Mouse (Mus musculus) skeletal muscle tissue, adult 2 months (tissue): ENCODE results near the gene Fars2.
A peak's percentile ranks its signal among the peaks of the same experiment; 100 is the strongest.

ENCODE experiments used
- DNase-seq: peaks from one replicate; pipeline ENCODE4 v3.0.0-alpha.2; 2012; ENCODE audit warnings: low read depth, low spot score

Gene Fars2

DNA sequence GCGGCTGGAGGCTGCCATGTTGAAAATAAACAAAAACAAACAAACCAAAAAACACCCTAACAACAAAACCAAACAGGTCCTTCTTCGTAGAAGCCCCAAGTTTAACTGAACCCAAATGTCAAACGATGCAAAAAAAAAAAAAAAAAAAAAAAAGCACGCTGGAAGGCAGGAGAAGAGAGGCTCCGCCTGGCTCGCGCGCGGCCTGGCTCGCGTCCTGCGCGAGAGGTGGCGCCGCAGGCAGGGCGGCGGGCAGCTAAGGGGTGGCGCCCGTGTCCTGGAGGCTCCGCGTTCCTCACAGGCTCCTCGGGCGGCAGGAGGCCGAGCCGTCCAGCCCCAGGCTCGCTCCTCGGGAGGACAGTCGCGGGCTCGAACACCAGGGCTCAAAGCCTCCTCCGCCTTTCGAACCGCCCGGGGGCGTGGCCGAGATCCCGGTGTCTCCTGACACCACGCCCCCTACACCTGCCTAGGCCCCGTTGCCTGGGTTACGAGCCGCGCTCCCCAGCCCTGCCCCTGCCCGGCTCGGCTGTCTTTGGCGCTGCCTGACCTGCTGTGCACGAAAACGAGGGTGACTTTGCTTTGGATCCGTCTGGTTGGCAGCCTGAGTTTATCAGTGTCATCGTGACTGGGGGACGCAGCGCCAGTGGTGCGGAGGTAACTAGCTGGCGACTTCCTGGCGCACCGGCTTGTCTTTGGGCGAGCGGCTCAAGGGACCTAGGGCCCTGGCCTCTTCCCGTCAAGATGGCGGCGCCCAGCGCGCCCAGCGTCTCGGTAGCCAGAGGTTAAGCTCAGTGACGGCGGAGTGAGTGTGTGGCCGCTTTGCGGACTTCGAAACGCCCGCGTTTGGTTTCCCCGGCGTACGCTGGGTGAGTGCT, at the start of gene Fars2, which contains the start of gene Lyrm4:
Gene Fars2 (plus strand): TSS at position 270 of the 872 bp plus-strand sequence.
Gene Lyrm4 (minus strand): TSS at position 384 of the 872 bp plus-strand sequence.
- peak; percentile 93 for DNase-seq

DNA sequence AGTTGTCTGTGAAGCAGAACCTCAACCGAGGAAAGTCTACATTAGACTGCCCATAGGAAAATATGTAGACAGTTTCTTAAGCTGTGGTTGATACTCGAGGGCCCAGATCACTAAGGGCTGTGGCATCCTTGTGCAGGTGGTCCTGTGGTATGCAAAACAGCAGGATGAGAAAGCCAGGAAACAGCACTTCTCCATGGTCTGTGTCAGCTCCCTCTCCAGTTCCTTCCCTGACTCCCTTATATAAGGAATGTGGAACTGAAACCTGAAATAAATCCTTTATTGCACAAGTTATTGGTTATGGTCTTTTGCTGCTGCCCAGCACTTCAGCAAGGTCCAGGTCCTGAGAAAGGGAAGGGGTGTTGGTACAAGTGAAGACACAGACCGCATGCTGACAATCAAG, 42.7 kb upstream of the Fars2 start:
- DNase-seq = no peak

DNA sequence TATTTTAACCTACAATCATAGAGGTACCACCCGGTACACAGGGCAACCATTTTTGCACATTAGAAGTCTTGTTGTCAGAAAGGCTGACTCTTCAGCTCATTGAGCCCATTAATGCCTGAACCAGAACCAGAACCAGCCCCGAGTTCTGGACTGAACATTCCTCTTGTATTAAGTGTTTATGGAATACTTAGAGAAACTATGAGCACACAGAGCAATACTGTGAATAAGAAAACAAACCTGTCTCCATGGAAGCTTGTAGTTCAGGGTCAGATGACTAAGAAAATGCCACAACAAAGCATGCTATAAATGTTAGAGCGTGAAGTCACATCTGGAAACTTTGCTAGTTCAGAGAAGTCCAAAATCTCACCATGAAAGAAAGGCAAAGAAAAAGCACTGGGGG, 35.6 kb upstream of the Fars2 start:
- no peak for DNase-seq

DNA sequence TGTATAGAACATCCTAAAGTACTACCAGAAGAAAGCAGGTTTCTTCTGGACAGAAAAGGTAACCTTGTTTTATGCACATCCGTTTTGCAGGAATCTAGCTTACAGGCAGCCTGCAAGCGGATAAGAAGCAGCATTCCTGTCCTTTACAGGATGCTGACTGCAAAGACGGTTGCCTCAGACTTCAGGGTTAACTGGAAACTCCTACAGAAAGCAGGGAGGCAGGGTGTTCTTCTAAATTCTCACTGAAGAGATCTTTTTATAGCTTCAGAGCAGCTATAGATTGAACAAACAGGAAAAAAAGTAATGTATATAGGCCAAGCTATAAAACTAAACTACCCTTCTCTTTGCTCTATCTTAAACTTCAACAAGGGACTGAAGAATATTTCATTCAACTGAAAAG, 32.5 kb upstream of the Fars2 start:
- no peak for DNase-seq

DNA sequence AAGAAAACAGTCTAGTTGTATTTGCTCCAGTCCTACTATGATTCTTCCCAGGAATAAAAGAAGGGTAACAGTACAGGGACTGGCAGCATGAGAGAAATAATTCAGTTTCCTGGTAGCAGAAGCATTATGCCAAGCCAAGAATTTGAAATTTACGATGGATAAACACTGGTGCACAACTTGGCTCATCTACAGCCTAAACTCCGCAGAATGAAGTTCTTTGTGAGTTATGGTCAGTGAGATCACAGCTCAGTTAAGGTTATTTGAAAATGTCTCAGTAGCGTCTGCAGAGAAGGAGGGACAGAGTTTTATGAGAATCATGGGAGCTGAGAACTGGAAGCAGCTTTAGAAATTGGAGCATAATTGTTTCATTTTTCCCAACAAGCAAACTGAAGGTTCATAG, 31.2 kb upstream of the Fars2 start:
- peak; percentile 7 for DNase-seq

DNA sequence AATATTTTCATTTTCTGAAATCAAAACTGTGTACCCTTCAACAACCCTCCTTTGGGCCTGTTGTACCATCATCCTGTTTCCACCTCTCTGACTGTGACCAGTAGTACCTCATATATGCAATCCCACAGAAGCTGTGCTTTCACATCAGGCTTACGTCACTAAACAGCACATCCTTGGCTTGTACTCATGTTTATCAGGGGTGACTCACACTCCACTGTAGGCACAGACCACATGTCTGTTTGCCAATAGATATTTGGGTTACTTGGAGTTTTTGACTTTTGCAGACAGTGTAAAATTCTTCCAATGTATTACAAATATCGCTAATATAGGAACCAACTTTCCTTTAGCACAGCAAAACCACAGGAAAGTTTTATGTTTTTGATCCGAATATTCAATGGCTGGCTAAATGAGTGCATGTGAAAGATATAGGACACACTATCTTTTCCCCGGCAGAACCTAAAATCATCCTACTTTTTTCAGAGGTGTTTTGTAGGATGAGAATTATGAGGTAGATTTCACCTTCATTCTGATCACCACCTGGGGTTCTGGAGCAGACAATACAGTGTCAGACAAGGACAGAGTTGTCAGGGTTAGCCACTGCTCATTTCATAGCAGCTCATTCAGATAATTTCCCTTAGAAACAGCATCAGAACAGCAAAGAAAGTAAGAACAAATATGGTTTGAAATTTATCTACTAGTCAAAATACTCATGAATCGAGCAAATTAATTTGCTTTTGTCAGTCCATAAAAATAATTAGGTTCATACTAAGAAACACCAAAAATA, 30.4 kb upstream of the Fars2 start:
- peak; percentile 18 for DNase-seq

DNA sequence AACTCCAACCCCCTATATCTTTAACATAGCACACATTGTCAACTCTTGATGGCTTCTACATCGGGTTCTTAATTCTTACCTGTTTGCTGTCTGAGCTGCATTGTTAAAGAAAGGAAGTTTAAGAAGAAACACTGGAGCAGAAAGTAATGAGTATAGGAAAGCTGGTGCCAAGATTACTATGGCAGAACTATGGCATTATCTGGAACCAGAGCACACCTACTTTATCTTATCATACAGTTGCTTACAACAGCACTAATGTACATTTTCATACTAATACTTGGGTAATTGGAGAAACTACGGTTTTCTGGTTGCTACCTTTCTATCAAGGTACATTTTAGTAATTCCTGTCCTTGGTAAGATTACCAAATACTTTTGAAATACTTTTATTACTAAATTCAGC, 29.8 kb upstream of the Fars2 start:
- no peak for DNase-seq

DNA sequence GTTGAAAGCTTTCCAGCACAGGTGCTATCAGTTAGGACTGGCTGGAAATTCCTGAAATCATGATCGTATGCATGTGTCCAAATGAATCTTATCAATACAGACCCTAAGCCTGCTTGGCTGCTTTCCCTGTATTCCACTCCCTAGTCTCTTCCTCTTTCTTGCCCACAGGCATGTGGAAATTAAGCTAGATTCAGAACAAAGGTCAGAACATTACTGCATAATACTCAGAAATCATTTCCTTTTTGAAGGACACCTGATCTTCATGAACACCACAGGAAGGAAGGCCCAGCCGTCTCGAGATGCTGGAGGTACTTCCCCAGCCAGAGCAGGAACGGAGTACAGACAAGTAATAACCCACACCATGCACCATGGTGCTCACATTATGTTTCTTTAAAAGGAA, 29.0 kb upstream of the Fars2 start:
- no peak for DNase-seq

DNA sequence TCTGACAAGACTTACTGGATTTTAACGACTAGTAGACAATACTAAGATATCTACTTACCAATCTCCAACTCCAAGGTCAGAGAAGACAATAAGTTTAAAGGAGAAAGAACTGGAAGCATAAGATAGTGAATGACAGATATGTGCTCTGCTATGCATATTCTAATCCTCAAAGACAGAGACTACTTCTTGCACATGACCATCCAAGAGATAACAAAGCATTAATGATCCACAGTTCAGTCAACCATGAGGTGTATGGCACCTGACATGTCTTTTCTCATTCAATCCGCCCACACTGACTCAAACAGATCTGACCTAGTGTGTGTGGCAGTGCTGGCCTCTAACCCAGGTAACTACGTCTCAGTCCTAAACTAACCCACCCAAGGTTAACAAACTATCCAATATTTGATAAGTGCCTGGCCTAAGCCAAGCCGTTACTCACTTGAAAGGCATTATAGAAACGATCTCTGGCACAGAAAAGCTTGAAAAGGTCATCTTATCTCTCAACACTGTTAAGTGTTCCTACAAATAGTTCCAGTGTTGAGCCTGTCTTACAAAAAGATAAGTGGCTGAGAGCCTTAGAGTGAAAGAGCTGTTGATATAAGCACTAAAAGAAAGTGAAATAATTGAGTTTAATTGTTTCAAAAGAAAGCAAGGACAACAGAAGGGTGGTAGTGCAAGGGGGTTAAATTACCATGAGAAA, 20.4 kb upstream of the Fars2 start:
- DNase-seq = no peak

DNA sequence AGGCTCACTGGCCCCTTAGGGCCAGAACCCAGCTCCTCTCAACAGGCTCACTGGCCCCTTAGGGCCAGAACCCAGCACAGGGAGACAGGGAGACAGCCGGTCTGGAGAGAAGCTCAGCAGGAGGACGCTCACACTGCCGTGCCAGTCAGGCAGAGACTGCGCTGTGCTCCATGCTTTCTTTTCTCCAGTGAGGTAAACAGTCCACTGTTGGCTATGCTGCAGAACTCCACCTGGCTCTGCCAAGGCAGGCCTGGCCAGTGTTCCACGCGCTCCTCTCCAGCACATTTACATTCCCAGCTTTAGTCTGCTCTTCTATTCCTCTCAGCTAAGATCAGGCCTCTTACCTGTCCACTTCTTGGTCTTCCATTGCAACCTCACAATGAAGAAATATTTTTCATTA, 11.6 kb upstream of the Fars2 start:
- DNase-seq = peak; percentile 10

DNA sequence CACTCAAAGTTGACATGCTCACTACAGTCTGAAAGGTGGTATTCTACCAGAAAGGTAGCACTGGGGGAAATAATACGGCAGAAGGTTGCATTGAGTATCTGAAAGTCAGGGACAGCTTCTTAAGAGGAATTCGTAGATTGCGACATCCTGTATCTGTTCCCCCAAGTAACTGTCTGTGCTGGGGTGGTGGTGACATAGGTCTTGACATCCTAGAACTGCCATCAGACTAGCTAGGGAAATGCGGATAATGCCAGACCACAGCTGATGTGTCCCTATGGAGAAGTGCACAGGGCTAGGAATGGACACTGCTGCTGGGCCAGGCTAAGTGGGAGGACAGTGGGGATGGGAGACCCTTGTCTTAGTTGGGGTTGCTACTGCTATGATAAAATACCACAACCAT, 8.7 kb upstream of the Fars2 start:
- no peak for DNase-seq

DNA sequence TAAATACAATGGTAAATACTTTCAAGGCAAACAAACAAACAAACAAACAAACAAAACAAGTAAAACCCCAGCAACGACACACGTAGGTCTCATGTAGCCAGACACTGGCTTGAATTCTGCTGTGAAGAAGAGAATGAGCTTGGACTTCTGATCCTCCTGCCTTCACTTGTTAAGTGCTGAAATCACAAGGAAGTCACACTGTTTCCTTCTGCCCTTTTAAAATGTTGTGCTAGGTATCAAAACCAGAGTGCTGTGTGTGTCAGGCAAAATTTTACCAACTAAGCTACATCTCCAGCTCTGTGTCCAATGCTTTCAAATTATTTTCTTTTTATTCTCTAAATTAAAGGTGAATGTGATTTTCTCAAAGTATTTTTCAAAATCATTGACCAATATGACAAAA, 5.9 kb upstream of the Fars2 start:
- DNase-seq = no peak

DNA sequence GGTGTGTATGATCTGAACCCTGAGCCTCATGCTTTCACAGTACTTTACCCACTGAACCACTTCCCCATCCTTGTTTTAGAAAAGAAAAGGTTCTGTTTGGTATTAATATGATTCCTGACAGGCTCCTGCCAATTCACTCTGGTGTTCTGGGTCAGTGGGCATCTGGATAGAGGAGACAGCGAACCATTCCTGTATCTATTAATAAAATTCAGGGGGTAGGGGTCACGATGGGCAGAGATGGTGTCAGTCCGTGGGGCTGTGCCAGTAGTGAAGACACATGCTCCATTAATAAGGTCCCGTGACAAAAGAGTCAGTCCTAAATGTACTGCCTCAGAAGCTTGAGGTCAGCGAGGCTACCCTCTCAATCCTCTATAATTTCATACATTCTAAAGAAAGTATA, 4.0 kb upstream of the Fars2 start:
- DNase-seq = no peak

DNA sequence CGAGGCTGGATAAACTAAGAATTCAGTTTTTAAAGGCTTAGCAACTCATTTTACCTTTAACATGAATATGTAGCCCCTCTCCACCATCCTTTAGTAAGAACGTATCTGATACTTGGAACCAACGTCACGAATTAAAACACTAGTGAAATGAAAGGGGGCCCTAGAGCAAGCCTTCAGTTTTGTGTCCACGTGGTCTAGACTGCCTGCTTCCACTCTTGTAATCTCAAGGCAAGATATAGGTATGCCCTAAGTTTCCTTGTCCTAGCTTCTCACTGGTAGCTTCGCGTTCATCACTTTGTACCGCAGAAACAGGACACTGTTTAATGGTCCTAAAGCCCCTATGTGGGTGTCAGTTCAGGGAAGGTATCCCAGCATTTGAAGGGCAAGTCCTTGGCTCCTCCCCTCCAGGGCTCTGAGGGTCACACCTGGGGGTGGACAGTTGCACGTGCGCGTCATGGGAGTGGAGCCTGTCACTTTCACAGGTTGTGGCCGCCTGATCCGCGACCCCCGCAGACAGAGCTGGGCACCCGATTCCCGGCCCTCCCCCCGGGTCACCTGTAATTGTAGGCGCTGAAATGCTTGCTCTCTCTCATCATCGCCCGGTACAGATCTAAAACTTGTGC, 581 bp upstream of the Fars2 start:
- peak; percentile 27 for DNase-seq

DNA sequence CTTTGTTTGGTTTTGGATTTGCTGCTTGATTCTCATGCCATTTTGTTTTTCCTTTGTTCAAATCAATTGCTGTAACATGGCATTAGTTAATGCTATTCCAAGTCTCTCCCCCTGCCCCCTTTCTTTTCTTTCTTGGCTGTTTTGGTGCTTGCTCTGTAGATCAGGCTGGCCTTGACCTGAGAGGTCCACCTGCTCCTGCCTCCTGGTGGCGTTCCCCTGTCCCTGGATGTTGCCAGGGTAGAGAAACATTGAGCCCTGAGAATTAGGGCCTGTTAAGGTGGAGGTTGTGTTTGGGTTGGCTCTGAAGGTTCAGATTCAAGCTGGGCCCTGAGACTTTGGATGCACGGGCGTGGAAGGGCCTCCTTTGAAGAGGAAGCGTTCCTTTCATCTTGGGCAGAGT, 2.5 kb downstream of the Fars2 start:
- no peak for DNase-seq

DNA sequence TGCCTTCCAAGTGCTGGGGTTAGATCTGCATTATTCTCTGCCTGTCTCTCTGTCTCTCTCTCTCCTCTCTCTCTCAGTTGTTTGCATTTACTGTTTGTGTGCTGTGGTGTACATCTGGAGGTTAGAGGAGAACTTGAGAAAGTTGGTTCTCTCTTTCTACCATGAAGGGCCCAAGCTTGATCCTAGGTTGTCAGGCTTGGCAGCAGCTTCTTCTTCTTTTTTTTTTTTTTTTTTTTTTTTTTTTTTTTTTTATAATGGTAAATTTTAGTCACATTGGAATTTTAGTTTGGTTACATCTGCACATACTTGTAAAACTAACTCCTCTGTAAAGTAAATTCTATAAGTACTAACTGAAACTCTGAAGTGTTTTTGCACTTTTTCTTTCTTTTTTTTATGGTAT, 3.4 kb downstream of the Fars2 start:
- DNase-seq = no peak

DNA sequence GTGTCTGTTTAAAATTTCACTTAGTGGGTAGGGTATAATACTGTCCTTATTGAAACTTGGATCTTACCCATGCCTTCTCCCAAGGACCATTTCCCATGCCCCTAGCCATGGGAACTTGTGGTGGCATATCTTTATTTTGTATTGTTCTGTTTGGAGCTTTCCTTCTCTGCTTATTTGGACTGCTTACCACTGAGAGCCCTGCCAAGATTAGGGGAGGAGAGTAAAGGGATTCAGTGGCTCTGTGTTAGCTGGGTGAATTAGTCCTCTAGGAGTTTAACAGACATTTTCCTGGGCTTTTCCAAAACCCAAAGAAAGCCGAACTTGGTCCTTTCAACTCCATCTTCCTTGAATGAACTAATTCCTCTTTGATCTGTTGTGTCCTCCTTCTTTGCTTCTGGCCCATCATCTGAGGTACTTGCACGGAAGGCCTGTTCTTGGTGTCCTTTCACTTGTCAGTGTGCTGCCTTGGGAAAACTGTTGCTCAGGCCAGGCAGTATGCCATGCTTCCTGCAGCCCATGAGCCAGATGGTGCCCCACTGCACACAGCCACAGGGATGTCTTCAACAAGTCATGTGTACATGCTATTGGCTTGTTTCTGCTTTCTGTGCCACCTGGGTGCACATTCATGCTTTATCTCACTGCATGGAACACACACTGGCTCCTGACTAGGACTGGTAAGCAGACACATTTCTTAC, 12.3 kb downstream of the Fars2 start:
- DNase-seq = no peak

DNA sequence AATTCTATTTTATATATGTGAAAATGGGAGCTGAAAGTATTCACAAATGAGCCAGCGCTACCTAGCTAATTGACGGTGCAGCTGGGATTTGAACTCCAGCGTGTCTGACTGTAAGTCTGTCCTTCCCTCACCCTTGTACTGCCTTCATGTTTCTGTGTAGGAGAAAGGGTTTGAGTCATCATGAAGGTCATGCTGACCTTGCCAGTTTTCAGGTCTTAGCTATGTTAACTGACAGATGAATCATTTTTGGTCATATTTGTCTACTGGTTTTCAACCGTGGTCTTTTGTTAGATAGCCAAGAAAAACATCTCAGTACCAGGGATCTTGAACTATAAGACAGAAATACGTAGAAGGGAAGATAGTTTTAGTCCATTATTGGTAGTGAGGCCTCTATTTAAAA, 14.2 kb downstream of the Fars2 start:
- DNase-seq = no peak

DNA sequence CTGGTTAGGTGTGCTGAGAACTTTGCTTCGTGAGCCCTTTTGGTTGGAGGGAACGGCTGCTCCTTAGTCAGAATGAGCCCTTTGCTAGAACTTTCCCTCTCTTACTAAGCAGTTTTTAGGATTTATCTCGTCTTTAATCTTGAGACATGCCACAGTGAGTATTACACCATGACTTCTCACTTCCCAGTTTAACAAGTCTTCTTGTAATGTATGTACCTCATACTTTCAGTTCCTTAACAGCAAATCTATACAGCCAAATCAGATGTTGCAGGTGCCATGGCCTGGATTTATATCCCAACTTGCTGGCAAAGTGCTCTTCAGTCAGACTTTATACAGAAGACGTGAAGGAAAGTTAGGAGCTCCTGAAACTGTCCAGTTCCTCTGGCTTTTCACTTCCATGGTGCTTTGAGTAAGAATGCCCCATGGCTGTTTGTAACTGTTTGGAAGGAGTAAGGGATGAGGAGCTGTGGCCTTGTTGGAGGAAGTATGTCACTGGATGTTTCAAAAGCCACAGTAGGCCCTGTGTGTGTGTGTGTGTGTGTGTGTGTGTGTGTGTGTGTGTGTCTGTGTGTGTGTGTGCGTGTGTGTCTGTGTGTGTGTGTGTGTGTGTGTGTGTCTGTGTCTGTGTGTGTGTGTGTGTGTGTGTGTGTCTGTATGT, 14.9 kb downstream of the Fars2 start:
- DNase-seq = no peak

DNA sequence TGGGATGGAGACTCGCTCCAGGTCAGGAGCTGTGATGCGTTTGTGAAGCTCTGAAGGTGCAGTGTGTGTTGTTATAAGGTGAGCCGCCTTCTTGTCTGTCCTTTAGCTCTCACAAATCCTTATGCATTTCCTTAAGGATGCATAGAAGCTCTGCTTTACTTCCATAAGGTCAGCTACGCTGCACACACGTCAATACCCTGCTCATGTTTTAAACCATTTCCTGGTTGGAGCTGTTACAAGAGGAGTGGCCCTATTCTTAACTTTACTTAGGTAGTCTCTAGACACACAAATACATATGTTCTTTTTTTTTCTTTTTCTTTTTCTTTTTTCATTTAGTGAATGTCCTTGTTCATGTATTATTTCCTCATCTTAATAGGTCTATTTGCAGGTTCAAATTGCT, 22.5 kb downstream of the Fars2 start:
- DNase-seq = no peak
